Comparison of ENCODE assay signal across 8 mouse cellular contexts in genomic region chr6:66535028-66535862, GRCm38 (mm10). TPM values are rescaled to one million over a fixed set of nuclear protein-coding genes. Genes with fewer than 3 reads are reported as not detected.
DNase-seq lines count a peak whose midpoint lies in the region; ATAC-seq and TF ChIP-seq lines count a peak whose summit lies in the region.

Gene Mad2l1 (plus strand): TSS chr6:66535390.

- H3K36me3 ChIP-seq in forebrain, embryonic 10.5 days (replicated peaks) = peaks cover 31% of the 10 kb centered on the region
- peaks cover 13% of the 10 kb centered on the region for H3K36me3 ChIP-seq in heart, embryonic 15.5 days
- peaks cover 28% of the 10 kb centered on the region for H3K36me3 ChIP-seq in liver, embryonic 14.5 days (replicated peaks; ENCODE audit: control insufficient read depth, insufficient read depth, low read depth)
- peaks cover 2% of the 10 kb centered on the region; the same call in 1 of the 2 replicates for H3K36me3 ChIP-seq in neural tube, embryonic 11.5 days (ENCODE audit: control insufficient read depth, insufficient read depth, low read length)
- no peaks in the 10 kb centered on the region for H3K36me3 ChIP-seq in stomach, postnatal 0 days (ENCODE audit: control insufficient read depth, insufficient read depth, low read length)

- peak within 1 kb of the TSS; percentile 76 for H3K4me2 ChIP-seq in heart, embryonic 15.5 days
- peak within 1 kb of the TSS; percentile 93 for H3K4me2 ChIP-seq in liver, embryonic 14.5 days (ENCODE audit: low read depth)
- peak within 1 kb of the TSS; percentile 67 for H3K4me2 ChIP-seq in neural tube, embryonic 11.5 days (ENCODE audit: low read depth)
- peak within 1 kb of the TSS; percentile 82 for H3K4me2 ChIP-seq in stomach, postnatal 0 days (replicated peaks; ENCODE audit: low read depth)

- TF ChIP-seq EP300 in liver, embryonic 14.5 days (IDR thresholded peaks at IDR 0.05; ENCODE audit: low read depth) = no peak
- peak; percentile 8 for TF ChIP-seq EP300 in stomach, postnatal 0 days (optimal IDR thresholded peaks at IDR 0.05)

- ATAC-seq in heart, embryonic 15.5 days (replicated peaks; ENCODE audit: insufficient number of reproducible peaks, insufficient read depth, low FRiP score, low read depth) = peak; percentile 99
- ATAC-seq in liver, embryonic 14.5 days (ENCODE audit: insufficient read depth) = peak; percentile 97
- peak; percentile 98 for ATAC-seq in neural tube, embryonic 11.5 days (ENCODE audit: insufficient read depth, low FRiP score, low TSS enrichment)
- ATAC-seq in stomach, postnatal 0 days (ENCODE audit: low FRiP score, low TSS enrichment) = peak; percentile 100

- peaks cover 14% of the 10 kb centered on the region for H3K4me1 ChIP-seq in forebrain, embryonic 10.5 days
- peaks cover 15% of the 10 kb centered on the region for H3K4me1 ChIP-seq in heart, embryonic 15.5 days (replicated peaks)
- H3K4me1 ChIP-seq in liver, embryonic 14.5 days (replicated peaks; ENCODE audit: control insufficient read depth in 2 of 2, insufficient read depth in 2 of 2, low read length in 1 of 2) = peaks cover 9 to 15% of the 10 kb centered on the region in 2 experiments
- H3K4me1 ChIP-seq in neural tube, embryonic 11.5 days (ENCODE audit: control insufficient read depth, insufficient read depth, low read length) = no peaks in the 10 kb centered on the region
- H3K4me1 ChIP-seq in stomach, postnatal 0 days (replicated peaks; ENCODE audit: control insufficient read depth, insufficient read depth) = no peaks in the 10 kb centered on the region

- no peaks in the 10 kb centered on the region for H3K27me3 ChIP-seq in forebrain, embryonic 10.5 days (ENCODE audit: poor library complexity, severe bottlenecking)
- no peaks in the 10 kb centered on the region for H3K27me3 ChIP-seq in heart, embryonic 15.5 days
- H3K27me3 ChIP-seq in liver, embryonic 14.5 days (ENCODE audit: control insufficient read depth, insufficient read depth, low read length) = no peaks in the 10 kb centered on the region
- H3K27me3 ChIP-seq in neural tube, embryonic 11.5 days (ENCODE audit: control insufficient read depth, insufficient read depth, low read length) = no peaks in the 10 kb centered on the region
- no peaks in the 10 kb centered on the region for H3K27me3 ChIP-seq in stomach, postnatal 0 days (ENCODE audit: control insufficient read depth, insufficient read depth, low read length)

- peak within 1 kb of the TSS; percentile 94 for H3K27ac ChIP-seq in forebrain, embryonic 10.5 days
- H3K27ac ChIP-seq in heart, embryonic 15.5 days = peak within 1 kb of the TSS; percentile 91
- peak within 1 kb of the TSS; percentile 77 for H3K27ac ChIP-seq in liver, embryonic 14.5 days
- peak within 1 kb of the TSS; percentile 78 for H3K27ac ChIP-seq in neural tube, embryonic 11.5 days (ENCODE audit: low read depth, low read length)
- peak within 1 kb of the TSS; percentile 79 for H3K27ac ChIP-seq in stomach, postnatal 0 days (replicated peaks)

- H3K9ac ChIP-seq in heart, embryonic 15.5 days = peak within 1 kb of the TSS; percentile 64
- H3K9ac ChIP-seq in liver, embryonic 14.5 days (replicated peaks) = peak within 1 kb of the TSS; percentile 90
- peak within 1 kb of the TSS; percentile 76 for H3K9ac ChIP-seq in neural tube, embryonic 11.5 days (ENCODE audit: low read length)
- peak within 1 kb of the TSS; percentile 75 for H3K9ac ChIP-seq in stomach, postnatal 0 days (ENCODE audit: low read length)

- under 1% methylated on average over 57 of the region's 57 CpGs for WGBS in forebrain, embryonic 10.5 days
- under 1% methylated on average over 57 of the region's 57 CpGs for WGBS in heart, embryonic 15.5 days
- WGBS in liver, embryonic 14.5 days (ENCODE audit: insufficient replicate concordance) = under 1% methylated on average over 57 of the region's 57 CpGs
- WGBS in neural tube, embryonic 11.5 days = under 1% methylated on average over 57 of the region's 57 CpGs
- under 1% methylated on average over 57 of the region's 57 CpGs for WGBS in stomach, postnatal 0 days

- H3K4me3 ChIP-seq in forebrain, embryonic 10.5 days = peak within 1 kb of the TSS; percentile 79
- peak within 1 kb of the TSS; percentile 71 for H3K4me3 ChIP-seq in heart, embryonic 15.5 days
- peak within 1 kb of the TSS; percentile 72 to 89 for H3K4me3 ChIP-seq in liver, embryonic 14.5 days (ENCODE audit: insufficient read depth in 1 of 2, low read depth in 2 of 2, low read length in 2 of 2)
- H3K4me3 ChIP-seq in neural tube, embryonic 11.5 days (ENCODE audit: low read depth, low read length) = peak within 1 kb of the TSS; percentile 82
- H3K4me3 ChIP-seq in stomach, postnatal 0 days (ENCODE audit: low read depth, low read length) = peak within 1 kb of the TSS; percentile 78

- peak; percentile 92 to 93 for DNase-seq in CD8-positive naive resting alpha-beta T cell, adult 2 months (ENCODE audit: low read depth in 2 of 2, low spot score in 2 of 2)
- peak; percentile 98 for DNase-seq in c-Kit-positive CD71-negative TER-119-negative erythroid progenitor cells, embryonic 14.5 days (ENCODE audit: low read depth)
- DNase-seq in forebrain, embryonic 10.5 days (ENCODE audit: extremely low spot score, low spot score) = peak; percentile 96
- DNase-seq in kidney, postnatal 25 days = peak; percentile 99 to 100
- peak; percentile 99 for DNase-seq in liver, embryonic 14.5 days (ENCODE audit: low read depth in 3 of 3, low spot score in 3 of 3)
- DNase-seq in neural tube, embryonic 11.5 days (ENCODE audit: low spot score) = peak; percentile 98
- DNase-seq in stomach, postnatal 0 days (ENCODE audit: low spot score) = peak; percentile 98

- H3K9me3 ChIP-seq in forebrain, embryonic 10.5 days = no peaks in the 10 kb centered on the region
- H3K9me3 ChIP-seq in heart, embryonic 15.5 days (replicated peaks) = no peaks in the 10 kb centered on the region
- no peaks in the 10 kb centered on the region for H3K9me3 ChIP-seq in liver, embryonic 14.5 days (ENCODE audit: control insufficient read depth, low read length)
- H3K9me3 ChIP-seq in neural tube, embryonic 11.5 days (ENCODE audit: control insufficient read depth, low read length) = no peaks in the 10 kb centered on the region
- H3K9me3 ChIP-seq in stomach, postnatal 0 days (ENCODE audit: control insufficient read depth, low read length) = no peaks in the 10 kb centered on the region

- peak; percentile 45 for TF ChIP-seq CTCF in liver, embryonic 14.5 days (IDR thresholded peaks at IDR 0.05; ENCODE audit: low read depth)
- TF ChIP-seq CTCF in stomach, postnatal 0 days (IDR thresholded peaks at IDR 0.05; ENCODE audit: low read depth) = peak; percentile 44; the same call in 1 of the 2 replicates

RNA-seq across cellular contexts. Expression of gene Mad2l1, which starts in this region (rescaled TPM):
- polyA plus RNA-seq in forebrain, embryonic 10.5 days (2016; fragmentation: Nextera tagmentation; extraction: Ambion mirVana) = 168 and 170 TPM in 2 replicates
- 63.1 and 64.2 TPM in 2 replicates for polyA plus RNA-seq in heart, embryonic 15.5 days (2015; fragmentation: Nextera tagmentation; extraction: Ambion mirVana)
- 28.4 and 49.3 TPM in 2 replicates for polyA plus RNA-seq in liver, embryonic 14.5 days (2012; rRNA removed)
- polyA plus RNA-seq in liver, embryonic 14.5 days (2014; fragmentation: Nextera tagmentation; extraction: Ambion mirVana) = 95.0 and 97.2 TPM in 2 replicates
- polyA plus RNA-seq in neural tube, embryonic 11.5 days (2014; fragmentation: Nextera tagmentation; extraction: Ambion mirVana) = 108 and 118 TPM in 2 replicates
- polyA plus RNA-seq in stomach, postnatal 0 days (2015; fragmentation: Nextera tagmentation; extraction: Ambion mirVana) = 33.8 and 38.6 TPM in 2 replicates

Comparison
In these comparisons a context has a peak if more than half of its experiments do, and no peak if none do; other contexts are left out.
1. Peak in every context shown above with its lines: DNase-seq, ATAC-seq, H3K4me3 ChIP-seq and H3K27ac ChIP-seq.